Mouse (Mus musculus): ENCODE data around the gene Lrrc27. TPM values are rescaled to one million over a fixed set of nuclear protein-coding genes. Genes with fewer than 3 reads are reported as not detected.

Gene Lrrc27
- total RNA-seq, 1 experiment: 8.2 TPM

- Histone ChIP-seq H3K4me1 (ENCODE audit: control insufficient read depth in 2 of 2, insufficient read depth in 2 of 2, low read length in 2 of 2, poor library complexity in 1 of 2) (peaks cover 0 to 5% of the 10 kb centered on the region in 2 experiments; a peak in 1 of 4 replicates), H3K9ac (ENCODE audit: insufficient read depth, low read depth, low read length, poor library complexity, severe bottlenecking) (no peak overlapping the region), H3K36me3 (ENCODE audit: control insufficient read depth, insufficient read depth, low read length, poor library complexity, severe bottlenecking) (peaks cover 9% of the 10 kb centered on the region; the same call in 1 of the 2 replicates), H3K4me3 (ENCODE audit: insufficient read depth in 1 of 2, low read depth in 1 of 2, low read length in 2 of 2, poor library complexity in 1 of 2, severe bottlenecking in 1 of 2) (no peak overlapping the region), H3K9me3 (ENCODE audit: control insufficient read depth, insufficient read depth, low read depth, low read length) (no peaks in the 10 kb centered on the region), H3K27ac (ENCODE audit: insufficient read depth, low read depth, low read length, poor library complexity, severe bottlenecking) (no peak overlapping the region)
- no peak for DNase-seq (ENCODE audit: low read depth, low spot score)
- TF ChIP-seq CHD2 (IDR thresholded peaks at IDR 0.05; ENCODE audit: low read depth, low read length) (no peak), MAFK (IDR thresholded peaks at IDR 0.05; ENCODE audit: insufficient read depth, low read depth, low read length) (peak; percentile 85)
- in situ Hi-C loops (cut with MboI; ENCODE audit: low sequenced_read_pairs in 2 of 2, unreplicated experiment in 2 of 2): no loop called here
Observed at GRCm38 (mm10) chr7:139265634-139266033, 52.8 kb downstream of the Lrrc27 start.

- no peak overlapping the region for H3K27ac ChIP-seq (ENCODE audit: insufficient read depth, low read depth, low read length, poor library complexity, severe bottlenecking)
- no peaks in the 10 kb centered on the region for H3K9me3 ChIP-seq (ENCODE audit: control insufficient read depth, insufficient read depth, low read depth, low read length)
- H3K9ac ChIP-seq (ENCODE audit: insufficient read depth, low read depth, low read length, poor library complexity, severe bottlenecking): no peak overlapping the region
- peaks cover 9% of the 10 kb centered on the region; the same call in 1 of the 2 replicates for H3K36me3 ChIP-seq (ENCODE audit: control insufficient read depth, insufficient read depth, low read length, poor library complexity, severe bottlenecking)
- in situ Hi-C loops (cut with MboI; ENCODE audit: low sequenced_read_pairs in 2 of 2, unreplicated experiment in 2 of 2): no loop called here
- peaks cover 0 to 5% of the 10 kb centered on the region in 2 experiments; a peak in 1 of 4 replicates for H3K4me1 ChIP-seq (ENCODE audit: control insufficient read depth in 2 of 2, insufficient read depth in 2 of 2, low read length in 2 of 2, poor library complexity in 1 of 2)
- H3K4me3 ChIP-seq (ENCODE audit: insufficient read depth in 1 of 2, low read depth in 1 of 2, low read length in 2 of 2, poor library complexity in 1 of 2, severe bottlenecking in 1 of 2): no peak overlapping the region
- DNase-seq (ENCODE audit: low read depth, low spot score): no peak
- TF ChIP-seq CHD2 (IDR thresholded peaks at IDR 0.05; ENCODE audit: low read depth, low read length): no peak
- TF ChIP-seq ZNF384 (IDR thresholded peaks at IDR 0.05; ENCODE audit: low read depth, low read length): no peak
- no peak for TF ChIP-seq HCFC1 (IDR thresholded peaks at IDR 0.05; ENCODE audit: borderline replicate concordance, insufficient read depth, low read length)
- no peak for TF ChIP-seq ZC3H11A (IDR thresholded peaks at IDR 0.05; ENCODE audit: borderline replicate concordance, low read depth, low read length)
- no peak for TF ChIP-seq MAFK (IDR thresholded peaks at IDR 0.05; ENCODE audit: insufficient read depth, low read depth, low read length)
Observed at GRCm38 (mm10) chr7:139266431-139266830, 53.6 kb downstream of the Lrrc27 start.

DNA sequence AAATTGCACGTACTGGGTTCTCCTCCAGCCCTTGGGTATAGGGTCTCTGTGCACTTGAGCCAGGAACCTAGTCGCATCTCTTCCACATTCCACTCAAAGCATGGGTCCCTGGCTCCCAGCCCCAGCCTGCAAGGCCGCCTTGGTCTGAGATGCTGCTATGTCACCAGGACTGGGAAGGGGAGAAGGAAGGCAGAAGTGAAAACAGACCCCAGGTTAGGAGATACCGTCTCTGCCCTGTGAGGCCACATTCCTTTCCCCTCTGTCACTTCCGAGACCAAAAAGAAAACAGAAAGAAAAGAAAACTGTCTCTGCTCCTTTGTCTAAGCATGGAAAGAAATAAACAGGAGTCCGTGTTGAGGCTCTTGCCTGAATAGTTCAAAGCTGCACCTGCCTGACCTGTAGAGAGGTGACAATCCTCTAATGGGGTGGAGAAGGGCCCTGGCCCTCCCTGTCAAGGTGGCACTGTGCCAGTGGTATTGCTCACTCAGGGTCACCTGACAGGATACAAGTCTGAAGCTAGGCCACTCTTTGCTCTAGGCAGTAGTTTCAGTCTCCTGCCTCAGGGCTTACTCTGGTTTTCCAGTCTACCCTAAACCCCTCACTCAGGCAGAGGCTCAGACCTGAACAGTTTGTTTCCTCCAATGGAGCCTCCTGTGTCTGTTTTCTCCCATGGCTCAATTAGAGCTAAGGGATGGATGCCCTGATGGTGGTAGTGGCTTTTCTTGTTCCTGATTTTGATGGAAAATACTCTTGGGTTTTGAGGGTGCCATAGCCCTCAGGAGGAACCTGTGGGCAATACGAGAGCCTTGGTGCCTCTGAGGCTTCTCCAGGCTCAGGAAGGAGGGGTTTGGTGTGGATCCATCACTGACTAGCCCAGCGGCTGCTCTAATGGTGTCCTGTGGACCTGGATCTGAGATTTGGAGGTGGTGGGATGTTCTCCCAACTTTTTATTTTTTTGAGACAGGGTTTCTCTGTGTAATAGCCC is 54.4 kb downstream of the Lrrc27 start:
- Histone ChIP-seq H3K36me3 (ENCODE audit: control insufficient read depth, insufficient read depth, low read length, poor library complexity, severe bottlenecking) (peaks cover 9% of the 10 kb centered on the region; the same call in 1 of the 2 replicates), H3K4me1 (ENCODE audit: control insufficient read depth in 2 of 2, insufficient read depth in 2 of 2, low read length in 2 of 2, poor library complexity in 1 of 2) (peaks cover 0 to 5% of the 10 kb centered on the region in 2 experiments; a peak in 1 of 4 replicates), H3K9me3 (ENCODE audit: control insufficient read depth, insufficient read depth, low read depth, low read length) (no peaks in the 10 kb centered on the region), H3K4me3 (ENCODE audit: insufficient read depth in 1 of 2, low read depth in 1 of 2, low read length in 2 of 2, poor library complexity in 1 of 2, severe bottlenecking in 1 of 2) (no peak overlapping the region), H3K27ac (ENCODE audit: insufficient read depth, low read depth, low read length, poor library complexity, severe bottlenecking) (no peak overlapping the region), H3K9ac (ENCODE audit: insufficient read depth, low read depth, low read length, poor library complexity, severe bottlenecking) (no peak overlapping the region)
- TF ChIP-seq CHD2 (IDR thresholded peaks at IDR 0.05; ENCODE audit: low read depth, low read length): no peak
- DNase-seq (ENCODE audit: low read depth, low spot score): no peak
- in situ Hi-C loops (cut with MboI; ENCODE audit: low sequenced_read_pairs in 2 of 2, unreplicated experiment in 2 of 2): no loop called here

GRCm38 (mm10) chr7:139270738-139271137 is 58.0 kb downstream of the Lrrc27 start:
- DNase-seq (ENCODE audit: low read depth, low spot score): no peak
- in situ Hi-C loops (cut with MboI; ENCODE audit: low sequenced_read_pairs in 2 of 2, unreplicated experiment in 2 of 2): no loop called here
- Histone ChIP-seq H3K27ac (ENCODE audit: insufficient read depth, low read depth, low read length, poor library complexity, severe bottlenecking) (no peak overlapping the region), H3K9me3 (ENCODE audit: control insufficient read depth, insufficient read depth, low read depth, low read length) (no peaks in the 10 kb centered on the region), H3K4me3 (ENCODE audit: insufficient read depth in 1 of 2, low read depth in 1 of 2, low read length in 2 of 2, poor library complexity in 1 of 2, severe bottlenecking in 1 of 2) (no peak overlapping the region), H3K9ac (ENCODE audit: insufficient read depth, low read depth, low read length, poor library complexity, severe bottlenecking) (no peak overlapping the region), H3K4me1 (ENCODE audit: control insufficient read depth in 2 of 2, insufficient read depth in 2 of 2, low read length in 2 of 2, poor library complexity in 1 of 2) (peaks cover 0 to 4% of the 10 kb centered on the region in 2 experiments; a peak in 1 of 4 replicates), H3K36me3 (ENCODE audit: control insufficient read depth, insufficient read depth, low read length, poor library complexity, severe bottlenecking) (peaks cover 7% of the 10 kb centered on the region; the same call in 1 of the 2 replicates)
- TF ChIP-seq MAFK (IDR thresholded peaks at IDR 0.05; ENCODE audit: insufficient read depth, low read depth, low read length): no peak
- no peak for TF ChIP-seq ZNF384 (IDR thresholded peaks at IDR 0.05; ENCODE audit: low read depth, low read length)
- no peak for TF ChIP-seq HCFC1 (IDR thresholded peaks at IDR 0.05; ENCODE audit: borderline replicate concordance, insufficient read depth, low read length)
- TF ChIP-seq ZC3H11A (IDR thresholded peaks at IDR 0.05; ENCODE audit: borderline replicate concordance, low read depth, low read length): no peak
- no peak for TF ChIP-seq CHD2 (IDR thresholded peaks at IDR 0.05; ENCODE audit: low read depth, low read length)
